Mouse (Mus musculus) granulocyte monocyte progenitor cell, adult 5-6 weeks (primary cell): ENCODE data around the gene Usp21. TPM values are rescaled to one million over a fixed set of nuclear protein-coding genes. Genes with fewer than 3 reads are reported as not detected.

ENCODE experiments used
- ATAC-seq: replicated peaks from 2 replicates; pipeline ENCODE4 v1.8.0; 2016; ENCODE audit warnings: mild to moderate bottlenecking, moderate TSS enrichment, inconsistent platforms; ENCODE audit not compliant: poor library complexity, severe bottlenecking
- total RNA-seq, 2 experiments: library from RNA; stranded (forward) in 1 of 2; stranded (reverse) in 1 of 2; fragments of 200-712, 200-1000 nt in 1 of 2; fragments of >200 nt in 1 of 2; fragmentation: Nextera tagmentation in 1 of 2; gene quantifications; 2 replicates each; pipeline ENCODE4 v1.2.3; 2014 to 2017

Usp21 gene
- total RNA-seq, 2 experiments from 2014 or later: 22.8 to 37.6 TPM

- no peak for ATAC-seq
These were observed 2.5 kb downstream of the Usp21 start for GRCm38 (mm10) chr1:171285096-171285892.

GRCm38 (mm10) chr1:171284491-171284890 is 3.3 kb downstream of the Usp21 start:
- no peak for ATAC-seq

- ATAC-seq: peak; percentile 20; the same call in 1 of the 2 replicates
These were observed 4.3 kb downstream of the Usp21 start for GRCm38 (mm10) chr1:171283188-171284160.

- ATAC-seq: no peak
These were observed 5.5 kb downstream of the Usp21 start for GRCm38 (mm10) chr1:171282086-171282805.

GRCm38 (mm10) chr1:171281528-171281923 is 6.3 kb downstream of the Usp21 start:
- peak; percentile 40 for ATAC-seq

GRCm38 (mm10) chr1:171280916-171281527 is 6.8 kb downstream of the Usp21 start, which contains the start of gene Ppox:
Ppox (minus strand) TSS chr1:171281186.
- ATAC-seq: peak; percentile 84

- peak; percentile 0; the same call in 1 of the 2 replicates for ATAC-seq
These were observed 7.4 kb downstream of the Usp21 start for GRCm38 (mm10) chr1:171280250-171280915.

- no peak for ATAC-seq
These were observed 8.1 kb downstream of the Usp21 start for GRCm38 (mm10) chr1:171279721-171280120.

GRCm38 (mm10) chr1:171279012-171279705 is 8.6 kb downstream of the Usp21 start:
- ATAC-seq: no peak

GRCm38 (mm10) chr1:171278436-171278835 is 9.4 kb downstream of the Usp21 start:
- no peak for ATAC-seq

GRCm38 (mm10) chr1:171277736-171278135 is 10.1 kb downstream of the Usp21 start:
- no peak for ATAC-seq

GRCm38 (mm10) chr1:171276110-171276748 is 11.6 kb downstream of the Usp21 start:
- ATAC-seq: no peak

GRCm38 (mm10) chr1:171275144-171275734 is 12.6 kb downstream of the Usp21 start:
- no peak for ATAC-seq

GRCm38 (mm10) chr1:171274171-171274570 is 13.6 kb downstream of the Usp21 start:
- peak; percentile 63 for ATAC-seq

- ATAC-seq: peak; percentile 47
These were observed 15.7 kb downstream of the Usp21 start for GRCm38 (mm10) chr1:171272086-171272485.

GRCm38 (mm10) chr1:171271622-171272021 is 16.2 kb downstream of the Usp21 start:
- 0 out of 2 replicates have a peak, but pooled peaks have one; percentile 12 for ATAC-seq

GRCm38 (mm10) chr1:171271196-171271595 is 16.6 kb downstream of the Usp21 start:
- no peak for ATAC-seq

GRCm38 (mm10) chr1:171270573-171270900 is 17.3 kb downstream of the Usp21 start:
- peak; percentile 28 for ATAC-seq
